Mouse (Mus musculus) midbrain, embryonic 16.5 days (tissue): Measurements from ENCODE around the gene Tlr2. TPM values are rescaled to one million over a fixed set of nuclear protein-coding genes. Genes with fewer than 3 reads are reported as not detected.

Experiments
- polyA plus RNA-seq: library from polyadenylated mRNA; unstranded; fragments of >200 nt; fragmentation: Nextera tagmentation; extraction: Ambion mirVana; gene quantifications from 2 replicates; pipeline ENCODE4 v1.2.1, GENCODE M21; 2015

The Tlr2 gene
- polyA plus RNA-seq, 1 experiment from 2014 or later: 0.88 TPM

Other genes with a start within 250 kb of the Tlr2 start
- gene Sfrp2, start 75.4 kb downstream of the Tlr2 start, polyA plus RNA-seq: 37.8 and 46.7 TPM in 2 replicates
- 53.8 and 64.8 TPM in 2 replicates for gene Tmem131l, start 198.4 kb upstream of the Tlr2 start, polyA plus RNA-seq